Mouse (Mus musculus) retina, postnatal 1 day (tissue): ENCODE measurements around the gene Fgfr1op.
A peak's percentile ranks its signal among the peaks of the same experiment; 100 is the strongest.

Experiments used
- DNase-seq: peaks from one replicate; pipeline ENCODE4 v3.0.0-alpha.2; 2012

The Fgfr1op gene

DNA sequence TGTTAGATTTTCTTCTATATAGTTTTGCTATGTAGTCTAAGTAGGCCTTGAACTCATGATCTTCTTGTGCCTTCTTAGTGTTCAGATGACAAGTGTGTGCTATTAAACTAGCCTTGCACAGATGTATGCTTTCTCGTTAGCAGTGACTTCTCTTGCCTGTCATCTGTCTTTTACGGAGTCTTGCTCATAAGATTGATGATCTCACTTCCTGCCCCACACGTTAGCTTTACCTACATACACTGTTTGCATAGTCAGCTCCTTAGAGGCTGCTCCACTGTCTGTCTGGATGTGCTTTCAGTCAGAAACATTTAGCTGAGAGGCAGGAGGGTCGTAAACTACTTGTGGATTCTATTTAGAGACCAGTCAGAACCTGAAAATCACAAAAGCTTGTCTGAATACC, 5.8 kb downstream of the Fgfr1op start:
- no peak for DNase-seq

DNA sequence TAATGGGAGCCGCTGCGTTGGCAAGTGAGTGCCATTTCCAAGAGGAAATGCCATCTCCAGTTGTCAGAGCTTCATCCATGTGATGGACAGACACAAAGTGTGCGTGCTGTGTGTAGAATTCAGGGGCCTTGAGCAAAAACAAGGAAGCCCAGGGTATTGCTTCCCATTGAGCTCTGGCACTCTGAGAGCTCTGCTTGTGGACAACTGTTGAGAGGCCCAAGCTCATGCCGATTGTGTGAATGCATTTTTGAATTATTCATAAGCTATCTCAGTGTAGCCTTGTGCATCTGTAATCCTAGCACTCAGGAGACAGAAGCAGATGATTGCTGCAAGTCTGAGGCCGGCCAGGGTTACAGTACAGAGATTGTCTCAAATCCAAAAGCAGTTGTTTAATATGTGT, 11.8 kb downstream of the Fgfr1op start:
- peak; percentile 7 for DNase-seq

DNA sequence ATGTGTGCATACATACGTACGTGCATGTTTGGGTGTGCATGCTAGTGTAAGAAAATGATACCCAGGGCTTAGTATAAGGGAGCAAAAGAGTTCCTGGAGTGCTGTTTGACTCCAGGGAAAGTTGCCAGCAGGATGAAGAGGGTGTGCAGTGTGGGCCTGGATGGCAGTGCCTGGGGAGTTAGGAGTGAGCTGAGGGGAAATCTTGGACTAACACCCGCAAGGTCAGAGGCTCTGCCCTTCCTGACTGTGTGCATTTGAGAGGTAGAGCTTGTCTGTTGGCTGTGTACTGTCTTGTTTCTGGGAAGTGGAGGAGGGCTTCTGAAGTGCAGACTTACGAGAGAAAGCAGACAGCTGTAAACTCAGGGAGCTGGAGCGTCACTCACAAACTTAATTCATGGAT, 18.5 kb downstream of the Fgfr1op start:
- no peak for DNase-seq

DNA sequence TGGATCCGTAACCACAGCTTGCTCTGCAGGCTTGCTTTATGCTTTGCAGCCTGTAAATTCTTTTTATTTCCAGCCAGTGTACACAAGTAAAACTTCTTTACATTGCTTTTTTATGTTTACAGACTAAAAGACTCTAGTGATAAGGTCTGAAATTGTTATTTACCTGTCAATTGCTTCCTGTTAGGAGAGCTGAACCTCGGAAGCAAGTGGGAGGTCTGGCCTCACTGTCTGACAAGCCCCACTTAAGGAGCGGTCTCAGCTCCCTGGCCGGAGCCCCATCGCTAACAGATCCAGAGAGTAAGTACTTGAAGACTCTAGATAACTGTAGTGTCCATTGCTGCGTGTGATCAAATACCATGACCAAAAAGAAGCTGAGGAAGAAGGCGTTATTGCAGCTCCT, 18.9 kb downstream of the Fgfr1op start:
- no peak for DNase-seq

DNA sequence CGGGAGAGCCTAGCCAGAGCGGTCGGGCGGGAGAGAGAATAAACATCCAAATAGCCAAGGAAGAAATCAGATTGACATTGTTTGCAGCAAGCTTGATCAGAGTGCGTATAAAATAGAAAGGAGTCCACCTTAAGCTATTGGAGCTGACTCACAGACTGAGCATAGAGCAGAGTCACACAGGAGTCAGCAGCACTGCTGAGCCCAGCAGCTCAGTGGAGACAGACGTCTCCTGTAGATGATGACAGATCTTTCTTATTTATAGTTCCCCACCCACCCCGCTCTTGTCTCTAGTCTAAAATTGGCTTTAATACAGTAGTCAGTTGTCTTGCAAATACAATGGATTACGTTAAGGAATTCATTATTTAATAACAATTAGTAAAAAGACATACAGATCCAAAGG, 28.4 kb downstream of the Fgfr1op start:
- DNase-seq = no peak

DNA sequence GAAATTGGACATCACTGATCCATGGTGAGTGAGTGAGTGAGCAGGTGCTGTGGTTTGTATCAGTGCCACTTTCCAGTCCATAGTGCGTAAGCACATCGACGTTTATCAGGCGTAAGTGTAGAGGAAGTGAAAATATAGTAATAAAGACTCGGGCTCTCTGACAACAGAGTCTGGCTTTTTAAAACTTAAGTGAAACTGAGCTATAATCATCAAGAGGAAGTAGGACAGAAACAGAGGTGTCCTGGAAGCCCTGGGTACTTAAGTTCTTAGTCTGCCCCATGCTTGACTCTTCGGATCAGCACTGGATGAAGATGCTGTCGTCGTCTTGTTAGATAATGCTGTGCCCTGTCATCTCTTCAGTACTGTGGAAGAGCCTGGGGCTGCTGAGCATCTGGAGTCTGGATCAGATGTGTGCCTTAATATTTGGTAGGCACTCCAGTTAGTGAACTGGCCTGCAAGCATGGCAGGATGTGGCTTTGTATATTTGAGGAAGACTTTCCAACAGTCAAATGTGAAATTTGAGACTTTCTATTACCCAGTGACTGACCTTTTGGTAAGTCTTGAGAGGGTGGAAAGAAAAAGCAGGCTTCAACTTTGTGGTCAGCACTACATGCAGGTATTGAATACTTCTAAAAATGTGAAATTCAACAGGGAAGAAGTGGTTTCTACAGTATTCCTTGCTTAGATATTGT, 30.5 kb downstream of the Fgfr1op start:
- DNase-seq = no peak

DNA sequence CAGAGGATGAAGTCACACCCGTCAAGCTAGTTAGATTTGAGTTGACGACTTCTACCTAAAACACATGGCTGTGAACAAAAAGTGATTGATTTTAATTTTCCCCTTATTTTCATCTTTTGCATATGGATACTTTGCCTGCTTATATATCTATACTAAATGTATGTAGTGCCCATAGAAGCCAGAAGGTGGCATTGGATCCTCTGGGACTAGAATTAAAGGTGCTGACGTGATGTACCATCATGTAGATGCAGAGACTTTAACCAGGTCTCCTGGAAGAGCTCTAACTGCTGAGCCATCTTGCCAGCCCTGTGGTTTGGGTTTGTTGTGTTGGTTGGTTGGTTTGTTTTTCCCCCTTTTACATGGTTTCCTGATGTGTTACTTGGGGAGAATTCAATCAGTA, 32.4 kb downstream of the Fgfr1op start:
- DNase-seq = peak; percentile 36

DNA sequence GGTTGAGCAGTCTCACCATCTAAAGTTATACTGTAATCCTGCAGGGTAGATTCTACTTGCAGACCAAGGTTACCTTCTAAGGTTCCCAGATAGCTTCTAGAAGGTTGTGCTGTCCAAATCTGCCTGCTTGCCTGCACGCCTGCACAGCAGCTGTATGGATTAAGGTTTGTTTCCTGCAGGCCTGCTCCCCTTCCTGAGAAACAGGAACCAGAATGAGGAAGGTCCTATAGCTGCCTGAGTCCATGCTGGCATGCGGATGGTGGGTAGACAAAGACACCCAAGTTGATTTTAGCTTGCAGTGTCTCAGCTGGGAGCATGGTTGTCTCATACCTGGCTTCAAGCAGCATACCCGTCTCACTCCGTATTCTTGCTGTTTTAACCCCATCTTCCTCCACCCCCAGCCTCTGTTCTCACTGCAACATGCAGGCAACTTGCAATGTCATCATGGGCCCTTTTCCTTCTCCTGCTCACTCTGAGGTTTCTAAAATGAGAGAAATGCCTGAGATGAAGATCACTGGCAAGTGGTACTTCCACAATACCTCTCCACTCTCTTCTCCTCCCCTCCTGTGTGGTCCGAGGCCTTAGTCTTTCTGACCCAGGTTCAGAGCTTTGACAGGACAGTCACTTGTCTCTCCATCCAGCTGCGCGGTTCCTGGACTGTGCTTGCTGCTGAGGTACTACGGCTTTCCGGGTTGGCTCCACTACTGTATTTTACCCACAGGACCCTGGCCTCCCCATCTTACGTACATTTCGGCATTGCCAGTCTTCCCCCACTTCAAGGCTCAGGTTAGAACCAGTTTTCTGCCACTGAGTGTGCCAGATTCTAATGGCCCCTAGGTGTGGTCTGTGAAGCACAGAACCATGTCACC, 34.0 kb downstream of the Fgfr1op start:
- no peak for DNase-seq

DNA sequence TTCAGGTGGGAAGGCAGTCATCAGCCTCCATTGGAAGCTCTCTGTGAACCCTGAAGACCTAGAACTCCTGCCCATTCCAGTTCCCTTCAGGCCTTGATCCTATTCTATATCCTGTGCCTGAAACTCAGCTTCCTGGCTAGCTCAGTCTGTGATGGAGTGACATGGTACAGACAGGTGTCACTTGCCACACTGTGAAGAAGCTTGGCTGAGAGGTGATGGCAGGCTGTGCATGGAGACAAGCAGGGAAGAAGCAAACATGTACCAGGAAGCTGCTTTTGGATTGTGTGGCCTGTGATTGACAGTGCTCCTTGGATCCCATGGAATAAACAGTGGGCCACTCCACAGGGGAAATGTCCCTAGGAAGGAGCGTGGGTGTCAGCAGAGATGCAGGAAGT, 34.6 kb downstream of the Fgfr1op start:
- DNase-seq = no peak

DNA sequence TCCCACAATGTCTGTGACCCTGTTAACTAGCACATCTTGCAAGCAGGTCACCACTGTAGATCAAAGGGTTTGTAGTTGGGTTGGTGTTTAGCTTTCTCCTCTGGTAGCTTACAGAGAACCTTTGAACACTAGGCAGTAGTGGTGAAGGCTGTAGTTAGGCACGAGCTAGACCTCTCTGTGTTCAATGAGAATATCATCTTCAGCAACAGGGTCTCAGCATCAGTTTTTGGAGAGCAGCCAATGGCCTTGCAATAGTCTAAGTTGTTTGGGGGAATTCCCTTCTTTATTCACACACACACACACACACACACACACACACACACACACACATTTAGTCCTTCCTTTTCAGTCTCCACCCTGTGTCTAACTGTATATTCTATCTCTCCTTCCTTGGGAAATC, 38.2 kb downstream of the Fgfr1op start:
- no peak for DNase-seq

DNA sequence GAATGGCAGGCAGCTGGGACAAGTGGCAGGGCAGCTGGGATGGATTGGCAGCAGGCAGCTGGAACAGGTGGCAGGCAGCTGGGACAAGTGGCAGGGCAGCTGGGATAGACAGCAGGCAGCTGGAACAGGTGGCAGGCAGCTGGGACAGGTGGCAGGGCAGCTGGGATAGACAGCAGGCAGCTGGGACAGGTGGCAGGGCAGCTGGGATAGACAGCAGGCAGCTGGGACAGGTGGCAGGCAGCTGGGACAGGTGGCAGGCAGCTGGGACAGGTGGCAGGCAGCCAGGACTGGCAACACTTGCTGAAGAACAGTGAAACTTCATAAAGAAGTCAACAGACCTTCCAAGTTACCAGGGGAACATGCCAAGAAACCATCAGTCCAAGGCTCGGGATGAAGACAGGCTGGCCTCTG, 39.9 kb downstream of the Fgfr1op start:
- DNase-seq = peak; percentile 27

DNA sequence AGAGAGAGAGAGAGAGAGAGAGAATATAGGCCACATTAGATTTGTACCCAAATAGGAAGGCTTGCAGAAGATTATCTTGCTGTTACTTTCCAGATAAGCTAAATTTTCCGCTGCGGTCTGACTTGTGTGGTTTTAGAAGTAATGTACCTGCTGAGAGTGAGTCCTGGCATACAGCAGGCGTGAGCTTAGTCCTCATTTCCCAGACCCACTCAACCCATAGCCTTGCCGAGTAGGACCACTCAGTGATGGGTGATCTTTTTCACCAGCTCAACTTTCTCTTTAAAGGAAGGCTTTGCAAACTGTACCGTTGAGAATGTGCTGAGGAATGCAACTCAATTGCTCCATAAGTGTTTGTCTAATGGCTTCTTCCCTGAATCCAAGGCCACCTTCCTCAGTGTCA, 41.4 kb downstream of the Fgfr1op start:
- DNase-seq = no peak

DNA sequence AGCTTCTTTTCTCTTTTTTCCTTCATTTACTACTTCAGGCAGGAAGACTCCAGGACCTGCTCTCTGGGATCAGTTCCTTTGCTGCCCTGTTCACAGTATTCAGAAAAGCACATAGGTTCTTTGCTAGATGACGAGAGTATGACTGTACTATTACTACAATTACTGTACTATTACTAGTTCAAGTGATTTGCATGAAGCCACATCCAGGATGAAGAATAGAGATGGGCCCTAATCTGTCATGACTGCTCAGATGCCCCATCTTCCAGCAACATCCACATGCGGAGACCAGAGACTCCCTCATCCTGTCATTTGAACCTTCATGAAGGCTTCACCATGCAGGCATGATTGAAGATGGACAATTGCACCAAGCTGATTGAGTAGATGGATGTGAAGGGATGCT, 44.4 kb downstream of the Fgfr1op start:
- DNase-seq = no peak

DNA sequence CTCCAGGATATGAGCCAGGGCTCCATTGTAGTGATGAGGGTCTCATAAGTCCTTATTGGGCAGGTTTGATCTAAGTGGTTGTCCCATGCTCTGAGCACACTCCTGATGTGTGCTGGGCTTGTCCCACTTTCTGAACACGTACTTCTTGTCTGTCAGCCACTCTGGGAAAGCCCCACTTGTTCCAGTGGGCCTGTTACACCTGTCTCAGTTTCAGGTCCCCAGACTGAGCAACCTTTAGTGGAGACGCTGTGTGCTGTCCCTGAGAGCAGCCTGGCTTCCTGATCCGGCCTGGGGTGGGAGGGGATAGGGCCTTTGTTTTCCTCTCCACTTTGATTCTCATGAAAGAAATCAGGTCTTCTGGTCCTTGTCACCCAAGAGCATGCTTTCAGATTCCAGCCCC, 44.9 kb downstream of the Fgfr1op start:
- DNase-seq = no peak

DNA sequence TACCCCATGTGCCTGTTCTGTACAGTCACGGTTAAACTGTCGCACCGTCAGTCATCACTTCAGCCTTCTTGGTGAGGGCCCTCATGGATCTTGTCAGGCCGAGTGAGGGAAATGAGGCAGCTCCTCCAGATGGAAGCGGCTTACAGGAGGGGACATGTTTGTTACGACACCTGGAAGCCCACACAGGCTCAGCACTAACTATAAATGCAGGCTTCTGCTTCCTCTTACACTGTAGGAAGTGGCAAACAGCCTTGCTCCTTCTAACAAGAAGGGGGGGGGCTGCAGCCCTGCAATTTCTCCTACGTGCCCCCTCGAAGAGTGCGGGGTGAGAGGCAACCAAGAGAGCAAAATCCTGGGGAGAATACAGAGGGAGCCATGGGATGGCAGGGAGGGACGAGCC, 45.4 kb downstream of the Fgfr1op start:
- DNase-seq = no peak

DNA sequence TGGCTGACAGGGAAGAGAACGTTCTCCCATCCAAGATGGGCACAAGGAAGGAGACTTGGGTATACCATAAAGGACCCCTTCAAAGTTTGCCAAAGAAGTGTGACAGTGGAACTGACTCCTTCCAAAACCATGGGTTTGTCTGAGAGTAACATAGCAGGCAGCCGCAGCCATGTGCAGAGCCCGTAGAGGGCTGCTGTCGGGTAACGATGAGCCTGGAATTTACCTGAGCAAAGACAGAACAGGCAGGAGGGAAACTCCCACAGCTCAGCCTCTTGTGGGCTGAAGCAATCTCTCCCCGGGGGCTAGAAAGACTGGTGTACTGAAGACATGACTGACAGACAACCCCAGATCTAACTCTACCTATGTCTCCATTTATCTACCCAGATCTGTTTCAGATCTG, 46.1 kb downstream of the Fgfr1op start:
- DNase-seq = no peak

DNA sequence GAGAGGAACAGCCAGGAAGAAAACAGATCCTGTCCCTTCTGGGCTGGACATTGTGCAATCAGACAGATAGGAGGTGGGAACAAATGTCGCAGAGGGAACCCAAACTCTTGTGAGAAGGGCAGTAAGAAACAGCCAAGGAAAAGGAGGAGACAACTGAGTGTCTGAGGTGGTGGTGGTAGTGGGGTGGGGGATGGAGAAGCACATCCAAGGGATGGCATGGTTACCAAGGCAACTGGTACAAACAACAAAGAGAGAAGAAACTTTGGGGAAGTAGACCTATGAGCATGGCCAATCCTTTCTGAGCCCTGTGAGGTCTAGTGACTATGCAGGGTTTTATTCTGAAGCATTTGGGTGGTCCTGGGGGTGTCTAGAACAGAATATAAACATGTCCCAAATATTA, 49.1 kb downstream of the Fgfr1op start:
- DNase-seq = no peak

DNA sequence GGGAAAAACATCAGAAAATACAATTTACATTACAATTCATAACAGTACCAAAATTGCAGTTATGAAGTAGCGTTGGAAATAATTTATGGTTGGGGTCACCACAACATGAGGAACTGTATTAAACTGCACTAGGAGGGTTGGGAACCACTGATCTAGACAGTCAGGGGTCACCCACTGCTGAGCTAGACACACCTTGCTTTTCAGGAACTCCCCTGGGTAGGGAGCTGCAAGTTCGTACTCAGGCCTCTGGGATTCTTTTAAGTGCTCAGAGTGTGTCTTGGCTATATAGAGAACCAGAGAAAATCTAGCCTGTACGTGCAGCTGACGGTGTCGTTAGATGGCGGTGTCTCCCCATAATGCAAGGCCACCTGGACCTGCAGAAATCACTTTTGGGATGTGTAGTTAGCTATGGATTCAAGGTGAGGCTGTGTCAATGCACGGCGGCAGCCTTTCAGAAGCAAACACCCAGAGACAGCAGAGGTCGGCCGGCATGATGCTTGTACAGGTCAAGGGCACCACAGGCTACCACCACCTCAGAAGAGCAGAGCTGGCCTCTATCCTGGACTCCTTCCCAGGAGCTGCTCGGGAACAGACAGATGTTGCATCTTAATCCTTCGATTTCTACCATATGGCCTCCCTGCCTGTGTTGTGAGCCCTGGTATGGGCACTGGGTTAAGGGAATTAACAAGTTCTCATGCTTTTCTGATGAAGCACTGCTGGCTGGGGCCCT, 49.9 kb downstream of the Fgfr1op start:
- DNase-seq = no peak

DNA sequence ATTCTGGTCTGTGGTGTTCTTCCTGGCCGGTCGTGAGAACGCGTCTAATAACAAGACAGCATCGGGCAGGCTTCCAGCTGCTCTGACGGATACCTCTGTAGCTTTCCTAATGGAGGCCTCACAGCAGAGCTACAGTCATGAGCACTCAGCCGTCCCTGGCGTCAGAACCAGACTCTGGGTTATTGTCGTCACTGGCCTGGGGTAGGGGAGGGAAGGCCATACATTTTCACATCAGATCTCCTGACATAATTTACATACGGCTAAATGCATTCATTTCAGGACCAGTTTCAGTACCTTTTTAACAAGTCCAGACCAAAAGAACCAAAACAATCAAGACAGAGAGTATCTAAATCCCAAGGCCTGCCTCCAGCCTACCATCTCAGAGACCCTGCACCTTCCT, 57.9 kb downstream of the Fgfr1op start:
- DNase-seq = no peak

DNA sequence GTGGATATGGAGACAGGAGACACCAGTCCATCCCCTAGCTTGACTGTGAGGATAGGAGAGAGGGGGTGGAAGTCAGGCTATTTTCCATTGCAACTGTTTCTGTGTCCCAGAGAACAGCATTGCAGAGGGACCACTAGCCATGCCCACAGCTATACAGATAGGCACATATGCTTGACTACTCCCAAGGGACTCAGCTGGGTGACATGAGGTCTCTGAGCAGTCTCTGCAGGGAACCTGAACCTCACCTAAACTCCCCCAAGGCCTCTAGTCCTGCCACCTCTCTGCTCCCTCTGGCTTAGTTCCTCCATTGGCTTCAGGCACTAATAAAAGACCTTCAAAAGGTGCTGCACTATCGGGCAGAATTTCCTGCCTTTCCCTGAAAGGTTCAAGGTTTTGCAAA, 58.8 kb downstream of the Fgfr1op start:
- DNase-seq = no peak

DNA sequence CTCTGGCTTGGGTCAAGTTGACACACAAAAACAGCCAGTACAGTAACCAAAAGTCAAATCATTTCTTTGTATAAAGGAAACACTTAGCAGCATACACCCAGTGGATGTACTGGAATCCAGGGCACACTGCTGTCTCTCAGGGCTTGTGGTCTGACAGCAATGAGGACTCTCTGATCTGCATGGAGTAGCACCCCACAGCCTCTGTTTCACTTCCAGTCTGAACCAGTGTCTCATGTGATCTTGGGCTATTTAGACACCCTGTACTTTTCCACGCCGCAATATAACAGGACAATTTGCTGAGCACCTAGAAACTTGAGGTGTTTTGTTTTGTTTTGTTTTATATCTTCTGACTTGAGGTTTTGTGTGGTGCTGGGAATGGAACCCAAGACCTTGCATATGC, 59.9 kb downstream of the Fgfr1op start:
- DNase-seq = no peak

DNA sequence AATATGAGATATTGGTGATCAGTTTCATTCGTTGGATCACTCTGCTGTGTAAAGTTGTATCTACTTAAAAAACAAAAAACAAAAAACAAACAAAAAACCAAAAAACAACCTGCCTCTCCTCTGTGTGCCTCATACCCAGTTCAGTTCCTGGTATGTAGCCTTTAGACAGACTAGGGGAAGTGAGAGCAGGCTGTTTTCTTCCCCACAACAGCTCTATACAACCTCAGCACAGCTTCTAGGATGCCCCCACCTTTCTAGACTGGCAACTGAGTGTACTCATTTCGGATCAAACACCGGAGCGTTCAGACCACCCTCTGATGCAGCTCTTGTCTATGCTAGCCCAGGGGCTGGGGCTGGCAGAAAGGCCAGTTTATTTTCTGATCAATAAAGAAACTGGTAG, 60.4 kb downstream of the Fgfr1op start:
- no peak for DNase-seq

DNA sequence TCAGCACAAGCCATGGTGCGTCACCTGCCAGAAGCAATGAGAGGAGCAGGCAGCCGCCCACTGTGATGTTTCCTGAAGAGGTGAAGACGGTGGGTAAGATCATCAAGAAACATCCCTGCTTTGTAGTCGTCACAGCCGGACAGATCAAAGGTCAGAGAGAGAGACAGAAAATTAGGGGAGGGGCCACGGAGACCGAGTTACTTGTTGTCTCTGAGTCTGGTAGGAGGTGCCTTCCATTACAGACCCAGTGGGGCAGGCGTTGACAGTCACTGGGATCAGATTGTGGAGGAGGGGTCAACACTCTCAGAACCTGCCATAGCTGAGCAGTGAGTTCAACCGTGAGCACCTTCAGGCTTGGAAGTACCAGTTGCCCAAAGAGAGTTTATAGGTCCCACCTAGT, 63.3 kb downstream of the Fgfr1op start:
- DNase-seq = no peak

DNA sequence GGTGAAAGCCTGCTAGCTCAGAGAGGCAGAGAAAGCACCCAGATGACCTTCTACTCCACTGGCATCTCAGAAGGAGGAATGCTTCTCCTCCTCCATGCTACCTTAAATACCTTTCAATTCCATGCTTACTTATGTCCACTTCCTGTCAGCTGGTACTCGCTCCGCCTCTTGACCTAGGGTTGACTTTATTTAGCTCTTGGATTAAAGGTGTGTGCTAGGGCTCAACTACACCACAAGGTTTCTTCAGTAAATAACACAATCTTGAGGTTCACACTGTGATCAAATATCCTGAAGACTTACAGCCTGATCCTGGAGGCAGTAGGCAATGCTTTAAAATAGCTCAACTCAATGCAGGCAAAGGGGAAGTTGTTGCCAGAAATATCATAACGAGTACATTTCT, 64.3 kb downstream of the Fgfr1op start:
- no peak for DNase-seq
